Mouse (Mus musculus): ENCODE measurements around the gene Spata21. TPM values are rescaled to one million over a fixed set of nuclear protein-coding genes. Genes with fewer than 3 reads are reported as not detected.

Gene Spata21
- polyA plus RNA-seq (2012; rRNA removed; ENCODE audit: low replicate concordance), result not detected in 2 replicates

DNA sequence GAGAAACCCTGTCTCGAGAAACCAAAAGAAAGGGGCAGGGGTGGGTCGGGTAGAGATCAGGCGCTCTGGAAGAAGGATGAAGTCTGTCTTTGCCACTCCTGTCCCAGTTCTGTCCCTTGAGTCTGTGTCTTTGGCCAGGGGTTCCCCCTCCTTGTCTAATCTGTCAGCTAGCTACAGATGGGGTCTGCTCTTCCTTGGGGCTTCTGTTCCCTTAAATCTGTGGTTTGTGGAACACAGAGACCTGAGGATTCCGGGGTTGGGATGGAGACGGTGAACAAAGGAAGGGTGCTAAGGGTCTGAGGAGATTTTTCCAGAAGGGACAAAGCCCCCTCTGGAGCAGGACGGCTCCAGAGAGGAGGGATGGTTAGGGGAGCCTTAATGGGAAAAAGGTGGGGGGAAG lies at the start of gene Spata21:
Spata21 (plus strand) TSS at position 301 of the 400 bp plus-strand sequence.

DNA sequence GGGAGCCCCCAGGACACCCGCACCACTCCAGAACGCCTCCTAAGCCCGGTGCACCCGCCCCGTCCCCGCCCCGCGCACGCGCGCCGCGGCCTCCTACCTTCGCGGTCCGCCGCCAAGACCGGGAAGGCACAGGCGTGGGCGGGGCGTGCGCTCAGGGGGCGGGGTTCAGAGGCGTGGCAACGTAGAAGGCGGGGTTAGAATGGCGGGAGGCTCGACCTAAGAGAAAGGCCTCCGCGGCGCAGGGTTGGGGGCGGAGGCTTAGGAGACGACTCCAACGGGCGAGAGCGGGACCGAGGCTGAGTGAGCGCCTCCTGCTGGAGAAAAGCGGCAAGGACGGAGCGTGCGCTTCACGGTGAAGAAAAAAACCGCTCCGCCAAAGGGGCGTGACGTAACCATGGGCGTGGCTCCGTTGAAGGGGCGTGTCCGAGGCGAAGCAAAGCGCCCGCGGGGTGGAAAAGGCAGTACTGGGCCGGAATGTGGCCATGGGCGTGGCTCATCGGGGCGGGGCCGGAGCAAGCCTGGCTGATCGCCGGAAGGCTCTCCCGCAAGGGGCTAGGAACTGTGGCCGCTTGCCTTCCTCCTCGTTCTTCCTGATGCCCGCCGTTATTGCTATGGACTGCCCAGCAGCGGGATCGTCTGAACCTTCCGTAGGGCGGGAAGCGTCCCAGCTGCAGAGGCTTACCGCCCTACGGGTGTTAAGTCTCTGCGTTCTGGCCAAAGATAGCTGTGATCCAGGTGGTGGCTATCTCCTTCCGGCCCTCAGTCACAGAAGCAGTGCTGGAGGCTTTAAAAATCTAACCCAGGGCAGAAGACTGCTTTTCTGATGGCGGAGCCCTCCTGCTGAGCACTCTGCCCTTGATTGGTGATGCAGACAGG lies 27.5 kb upstream of the Spata21 start, which contains the start of gene Crocc:
Crocc (minus strand) TSS at position 125 of the 876 bp plus-strand sequence.

DNA sequence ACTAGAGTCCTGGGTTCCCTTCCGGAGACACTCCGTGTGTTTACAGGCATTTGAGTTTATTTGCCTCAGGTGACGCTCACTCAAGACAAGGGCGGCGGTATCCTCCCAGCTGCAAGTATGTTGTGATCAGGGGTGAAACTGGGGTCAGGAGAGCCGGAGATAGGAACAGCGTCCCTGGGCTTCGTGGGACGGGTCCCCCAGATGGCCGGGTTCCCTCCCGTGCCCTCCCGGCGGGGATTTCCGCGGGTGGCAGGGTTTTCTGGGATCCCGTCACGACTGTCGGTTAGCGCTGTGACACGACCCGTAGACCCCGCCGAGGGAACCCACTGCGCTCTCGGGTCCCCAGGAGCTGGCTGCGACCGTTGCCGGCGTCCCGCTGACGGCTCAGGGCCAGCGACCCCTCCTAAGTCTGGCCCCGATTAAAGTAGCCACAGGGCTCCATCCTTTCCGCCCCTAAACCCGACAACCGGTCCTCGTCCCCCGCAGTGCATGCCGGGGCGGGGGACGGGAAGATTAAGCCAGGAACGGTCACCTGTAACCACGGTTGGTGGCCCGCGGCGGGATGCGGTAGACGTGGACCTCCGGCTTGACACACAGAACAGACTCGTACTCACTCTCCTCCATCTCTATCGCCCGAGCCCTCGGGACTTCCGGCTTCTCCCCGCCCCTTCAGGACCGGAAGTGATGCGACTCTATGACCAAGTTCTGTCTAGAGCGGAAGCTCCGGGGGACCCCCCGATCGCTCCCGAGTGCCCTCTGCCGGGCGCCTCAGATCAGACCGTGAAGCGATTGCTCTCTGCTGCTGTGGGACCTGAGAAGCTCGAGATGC lies 10.2 kb upstream of the Spata21 start, which contains the start of gene Necap2:
Necap2 (minus strand) TSS at position 677 of the 829 bp plus-strand sequence.

DNA sequence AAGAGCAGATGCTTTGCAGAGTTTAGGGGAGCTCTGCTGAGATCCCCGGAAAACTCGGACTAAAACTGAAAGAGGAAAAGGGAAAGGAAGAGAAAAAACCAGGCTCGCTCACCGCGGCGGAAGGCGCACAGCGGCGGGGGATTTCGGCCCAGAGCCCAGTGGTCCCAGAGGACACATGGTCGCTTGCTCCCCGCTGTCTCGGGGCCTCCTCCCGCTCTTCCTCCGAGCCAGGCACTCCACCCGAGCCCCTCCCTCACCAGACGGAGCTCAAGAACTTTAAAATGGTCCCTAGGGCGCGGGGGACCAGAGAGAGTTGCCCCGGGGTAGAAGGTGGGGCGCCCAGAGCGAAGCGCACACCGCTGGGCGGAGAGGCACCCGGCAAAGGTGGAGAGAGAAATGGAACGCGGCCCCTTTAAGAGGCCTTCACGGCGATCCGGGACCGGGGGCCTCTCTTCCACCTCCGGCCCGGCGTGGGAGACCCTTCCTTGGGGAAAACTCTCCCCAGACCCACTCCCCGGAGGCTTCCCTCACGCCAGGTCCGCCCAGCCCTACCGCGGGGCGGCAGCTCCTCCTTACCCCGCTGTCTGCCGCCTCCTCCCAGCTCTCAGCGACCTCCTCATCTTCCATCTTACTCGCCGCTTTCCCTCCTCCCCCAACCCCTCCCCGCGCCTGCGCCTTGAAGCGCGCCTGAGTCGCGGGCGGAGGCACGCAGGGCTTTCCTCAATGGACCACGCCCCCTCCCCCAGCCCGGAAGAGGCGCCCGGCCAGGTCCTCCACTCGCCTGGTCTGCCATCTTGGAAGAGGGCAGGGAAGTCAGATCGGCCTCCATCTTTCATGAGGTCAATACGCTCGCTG lies 51.2 kb downstream of the Spata21 start, which contains the start of gene Szrd1:
Szrd1 (minus strand) TSS at position 660 of the 855 bp plus-strand sequence.

DNA sequence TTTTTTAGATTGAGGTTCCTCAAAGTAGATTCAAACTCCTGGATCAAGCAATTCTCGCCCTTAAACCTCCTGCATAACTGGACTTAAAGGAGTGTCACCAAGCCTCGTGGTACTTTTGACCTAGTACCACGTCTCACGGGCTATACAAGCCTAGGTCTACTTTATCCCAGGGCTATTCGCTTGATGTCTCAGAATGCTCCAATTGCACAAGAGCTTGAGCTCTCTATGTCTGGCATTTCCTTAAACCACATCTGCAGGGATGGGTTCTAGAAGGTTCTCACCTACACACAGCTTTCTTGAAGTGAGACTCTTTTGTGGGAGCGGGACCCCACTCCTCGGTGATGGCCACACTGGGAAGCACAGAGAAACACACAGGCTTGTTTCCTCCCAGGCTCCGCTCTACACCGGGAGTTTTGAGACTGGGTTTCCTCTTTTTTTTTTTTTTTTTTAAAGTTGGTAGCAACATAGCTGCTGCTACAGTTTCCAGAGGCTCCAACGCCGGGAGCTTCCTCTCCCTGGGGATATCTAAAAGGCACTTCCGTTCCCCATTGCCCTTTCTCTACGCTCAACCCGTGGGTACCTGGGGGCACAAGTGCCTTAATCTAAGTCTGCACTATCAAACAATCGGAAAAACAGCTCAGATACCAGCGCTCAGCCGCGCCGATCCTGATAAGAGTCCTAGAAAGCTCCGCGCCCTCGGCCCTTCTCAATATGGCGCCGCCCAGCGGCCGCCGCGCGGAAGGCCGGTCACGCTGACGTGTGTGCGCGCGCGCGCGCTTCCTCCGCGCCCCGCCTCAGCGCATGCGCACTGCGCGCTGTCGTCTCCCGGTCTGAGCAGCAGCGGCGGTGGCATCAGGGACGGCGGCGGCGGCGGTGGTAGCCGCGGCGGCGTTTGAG lies 59.2 kb downstream of the Spata21 start, which contains the start of gene Fbxo42:
Fbxo42 (plus strand) TSS at position 802 of the 897 bp plus-strand sequence.

Other genes starting within 250 kb of the Spata21 start
- 0.06 TPM in 1 of 2 replicates, not detected in the other for gene Padi1, start 242.6 kb upstream of the Spata21 start, polyA plus RNA-seq (2012; rRNA removed; ENCODE audit: low replicate concordance)
- gene Padi2, start 182.0 kb upstream of the Spata21 start, polyA plus RNA-seq (2012; rRNA removed; ENCODE audit: low replicate concordance), result 2.0 and 8.1 TPM in 2 replicates
- gene Sdhb, start 127.1 kb upstream of the Spata21 start, polyA plus RNA-seq (2012; rRNA removed; ENCODE audit: low replicate concordance), result 331 and 578 TPM in 2 replicates
- gene Atp13a2, start 101.5 kb upstream of the Spata21 start, polyA plus RNA-seq (2012; rRNA removed; ENCODE audit: low replicate concordance), result 51.9 and 58.0 TPM in 2 replicates
- 14.6 and 18.5 TPM in 2 replicates for gene Mfap2, start 77.9 kb upstream of the Spata21 start, polyA plus RNA-seq (2012; rRNA removed; ENCODE audit: low replicate concordance)
- gene Crocc, start 27.8 kb upstream of the Spata21 start, polyA plus RNA-seq (2012; rRNA removed; ENCODE audit: low replicate concordance), result 3.3 and 7.0 TPM in 2 replicates
- gene Necap2, start 10.0 kb upstream of the Spata21 start, polyA plus RNA-seq (2012; rRNA removed; ENCODE audit: low replicate concordance), result 50.1 and 75.6 TPM in 2 replicates
- 59.7 and 70.7 TPM in 2 replicates for gene Szrd1, start 51.4 kb downstream of the Spata21 start, polyA plus RNA-seq (2012; rRNA removed; ENCODE audit: low replicate concordance)
- gene Fbxo42, start 59.6 kb downstream of the Spata21 start, polyA plus RNA-seq (2012; rRNA removed; ENCODE audit: low replicate concordance), result 8.5 and 10.2 TPM in 2 replicates
- gene Rsg1, start 125.6 kb downstream of the Spata21 start, polyA plus RNA-seq (2012; rRNA removed; ENCODE audit: low replicate concordance), result 0.18 and 0.99 TPM in 2 replicates
- gene Arhgef19, start 151.2 kb downstream of the Spata21 start, polyA plus RNA-seq (2012; rRNA removed; ENCODE audit: low replicate concordance), result 38.6 and 79.5 TPM in 2 replicates
- 35.9 and 50.7 TPM in 2 replicates for gene Epha2, start 212.9 kb downstream of the Spata21 start, polyA plus RNA-seq (2012; rRNA removed; ENCODE audit: low replicate concordance)